Mouse (Mus musculus) cerebellum, postnatal 10 days (tissue): Measurements from ENCODE around the gene Ifrd2.

Experiments used
- DNase-seq, 2 experiments: peaks; one replicate each; pipeline ENCODE4 v3.0.0; 2021; ENCODE audit warnings: mixed read lengths in 2 of 2

The Ifrd2 gene

GRCm38 (mm10) chr9:107600745-107601144 lies 13.3 kb downstream of the Ifrd2 start:
- DNase-seq, result peak; percentile 42 to 63

GRCm38 (mm10) chr9:107601275-107601674 lies 13.8 kb downstream of the Ifrd2 start:
- no peak for DNase-seq

GRCm38 (mm10) chr9:107602068-107602648 lies 14.7 kb downstream of the Ifrd2 start:
- DNase-seq, result peak; percentile 98 to 100

GRCm38 (mm10) chr9:107603251-107603650 lies 15.8 kb downstream of the Ifrd2 start:
- DNase-seq, result no peak

- no peak for DNase-seq
Observed at GRCm38 (mm10) chr9:107605041-107605661, 17.7 kb downstream of the Ifrd2 start.

- DNase-seq, result no peak
Observed at GRCm38 (mm10) chr9:107606591-107606990, 19.1 kb downstream of the Ifrd2 start.

GRCm38 (mm10) chr9:107607036-107607435 lies 19.6 kb downstream of the Ifrd2 start:
- no peak for DNase-seq

GRCm38 (mm10) chr9:107607653-107608245 lies 20.3 kb downstream of the Ifrd2 start:
- peak in 1 of 2 experiments; percentile 19 for DNase-seq

GRCm38 (mm10) chr9:107608741-107609432 lies 21.4 kb downstream of the Ifrd2 start, which contains the start of gene Sema3b:
Sema3b (minus strand) TSS chr9:107609229.
- DNase-seq, result no peak

- DNase-seq, result no peak
Observed at GRCm38 (mm10) chr9:107609433-107609830, 22.0 kb downstream of the Ifrd2 start.

- no peak for DNase-seq
Observed at GRCm38 (mm10) chr9:107611456-107612190, 24.2 kb downstream of the Ifrd2 start.

GRCm38 (mm10) chr9:107612191-107612944 lies 24.9 kb downstream of the Ifrd2 start:
- peak; percentile 100 for DNase-seq

GRCm38 (mm10) chr9:107612945-107613569 lies 25.6 kb downstream of the Ifrd2 start:
- peak; percentile 56 to 72 for DNase-seq

GRCm38 (mm10) chr9:107615035-107615434 lies 27.6 kb downstream of the Ifrd2 start:
- DNase-seq, result no peak

- DNase-seq, result no peak
Observed at GRCm38 (mm10) chr9:107617461-107617860, 30.0 kb downstream of the Ifrd2 start.

GRCm38 (mm10) chr9:107618098-107618497 lies 30.7 kb downstream of the Ifrd2 start:
- DNase-seq, result peak in 1 of 2 experiments; percentile 17

- peak in 1 of 2 experiments; percentile 39 for DNase-seq
Observed at GRCm38 (mm10) chr9:107618778-107619545, 31.5 kb downstream of the Ifrd2 start.

- DNase-seq, result no peak
Observed at GRCm38 (mm10) chr9:107619546-107619879, 32.1 kb downstream of the Ifrd2 start.

- DNase-seq, result peak; percentile 42
Observed at GRCm38 (mm10) chr9:107620954-107621353, 33.5 kb downstream of the Ifrd2 start.

- no peak for DNase-seq
Observed at GRCm38 (mm10) chr9:107624539-107624938, 37.1 kb downstream of the Ifrd2 start.

- DNase-seq, result no peak
Observed at GRCm38 (mm10) chr9:107624951-107625350, 37.5 kb downstream of the Ifrd2 start.
